Mouse (Mus musculus): ENCODE measurements around the gene Cln3. TPM values are rescaled to one million over a fixed set of nuclear protein-coding genes. Genes with fewer than 3 reads are reported as not detected.
A peak's percentile ranks its signal among the peaks of the same experiment; 100 is the strongest.

The Cln3 gene
- polyA plus RNA-seq, 1 experiment from 2014 or later, result 14.6 TPM

- 80% methylated on average over 1 of the region's 1 CpGs for WGBS (ENCODE audit: insufficient replicate concordance)
- Histone ChIP-seq H3K9me3 (ENCODE audit: low read length) (no peaks in the 10 kb centered on the region), H3K4me3 (ENCODE audit: low read depth, low read length) (no peak overlapping the region), H3K9ac (replicated peaks) (no peak overlapping the region), H3K4me2 (ENCODE audit: low read depth, low read length) (no peak overlapping the region), H3K36me3 (replicated peaks; ENCODE audit: insufficient read depth, low read length) (no peaks in the 10 kb centered on the region), H3K4me1 (ENCODE audit: insufficient read depth) (peaks cover 6% of the 10 kb centered on the region), H3K27ac (ENCODE audit: low read depth) (no peak overlapping the region), H3K27me3 (ENCODE audit: insufficient read depth, low read length) (peaks cover 10% of the 10 kb centered on the region)
- DNase-seq (no peak), ATAC-seq (no peak)
- TF ChIP-seq EP300 (IDR thresholded peaks at IDR 0.05; ENCODE audit: low read depth) (no peak), CTCF (IDR thresholded peaks at IDR 0.05; ENCODE audit: low read depth) (no peak)
Measured at GRCm38 (mm10) chr7:126533434-126533833, 52.2 kb downstream of the Cln3 start.

- Histone ChIP-seq H3K4me2 (ENCODE audit: low read depth, low read length) (no peak overlapping the region), H3K27ac (ENCODE audit: low read depth) (no peak overlapping the region), H3K9ac (replicated peaks) (no peak overlapping the region), H3K36me3 (replicated peaks; ENCODE audit: insufficient read depth, low read length) (no peaks in the 10 kb centered on the region), H3K27me3 (ENCODE audit: insufficient read depth, low read length) (no peaks in the 10 kb centered on the region), H3K4me1 (ENCODE audit: insufficient read depth) (no peaks in the 10 kb centered on the region), H3K9me3 (ENCODE audit: low read length) (no peaks in the 10 kb centered on the region), H3K4me3 (ENCODE audit: low read depth, low read length) (no peak overlapping the region)
- DNase-seq (no peak), ATAC-seq (no peak)
- TF ChIP-seq CTCF (IDR thresholded peaks at IDR 0.05; ENCODE audit: low read depth) (peak; percentile 75), EP300 (IDR thresholded peaks at IDR 0.05; ENCODE audit: low read depth) (no peak)
- 12% methylated on average over 1 of the region's 1 CpGs for WGBS (ENCODE audit: insufficient replicate concordance)
Measured at GRCm38 (mm10) chr7:126528166-126528577, 57.4 kb downstream of the Cln3 start.

GRCm38 (mm10) chr7:126523316-126523715 lies 62.3 kb downstream of the Cln3 start:
- ATAC-seq, result no peak
- H3K4me3 ChIP-seq (ENCODE audit: low read depth, low read length), result no peak overlapping the region
- no peaks in the 10 kb centered on the region for H3K36me3 ChIP-seq (replicated peaks; ENCODE audit: insufficient read depth, low read length)
- no peak for DNase-seq
- no peak overlapping the region for H3K4me2 ChIP-seq (ENCODE audit: low read depth, low read length)
- 78% methylated on average over 3 of the region's 3 CpGs for WGBS (ENCODE audit: insufficient replicate concordance)
- H3K27ac ChIP-seq (ENCODE audit: low read depth), result no peak overlapping the region
- no peaks in the 10 kb centered on the region for H3K4me1 ChIP-seq (ENCODE audit: insufficient read depth)
- no peaks in the 10 kb centered on the region for H3K27me3 ChIP-seq (ENCODE audit: insufficient read depth, low read length)
- TF ChIP-seq CTCF (IDR thresholded peaks at IDR 0.05; ENCODE audit: low read depth) (no peak), EP300 (IDR thresholded peaks at IDR 0.05; ENCODE audit: low read depth) (no peak)
- H3K9ac ChIP-seq (replicated peaks), result no peak overlapping the region
- H3K9me3 ChIP-seq (ENCODE audit: low read length), result no peaks in the 10 kb centered on the region

Small RNAs within 50 kb of the gene (microRNA-seq; reads per million reads assigned to microRNA genes)
- gene Mir7059, result 2.8 reads per million

Other genes starting within 250 kb of the Cln3 start
- 8.7 and 9.2 TPM in 2 replicates for gene Lat, start 216.2 kb downstream of the Cln3 start, polyA plus RNA-seq (2015; fragmentation: Nextera tagmentation; extraction: Ambion mirVana)
- gene Spns1, start 208.4 kb downstream of the Cln3 start, polyA plus RNA-seq (2015; fragmentation: Nextera tagmentation; extraction: Ambion mirVana), result 17.2 and 18.6 TPM in 2 replicates
- 1.4 and 1.5 TPM in 2 replicates for gene Nfatc2ip, start 189.1 kb downstream of the Cln3 start, polyA plus RNA-seq (2015; fragmentation: Nextera tagmentation; extraction: Ambion mirVana)
- gene Cd19, start 170.9 kb downstream of the Cln3 start, polyA plus RNA-seq (2015; fragmentation: Nextera tagmentation; extraction: Ambion mirVana), result 8.7 and 9.1 TPM in 2 replicates
- gene Rabep2, start 157.1 kb downstream of the Cln3 start, polyA plus RNA-seq (2015; fragmentation: Nextera tagmentation; extraction: Ambion mirVana), result 7.1 and 7.2 TPM in 2 replicates
- 2.2 and 34.1 TPM in 2 replicates for gene Atp2a1, start 122.7 kb downstream of the Cln3 start, polyA plus RNA-seq (2015; fragmentation: Nextera tagmentation; extraction: Ambion mirVana)
- 13.5 and 13.7 TPM in 2 replicates for gene Sh2b1, start 110.4 kb downstream of the Cln3 start, polyA plus RNA-seq (2015; fragmentation: Nextera tagmentation; extraction: Ambion mirVana)
- gene Tufm, start 98.5 kb downstream of the Cln3 start, polyA plus RNA-seq (2015; fragmentation: Nextera tagmentation; extraction: Ambion mirVana), result 57.6 and 57.7 TPM in 2 replicates
- 12.0 and 13.6 TPM in 2 replicates for gene Atxn2l, start 82.4 kb downstream of the Cln3 start, polyA plus RNA-seq (2015; fragmentation: Nextera tagmentation; extraction: Ambion mirVana)
- 78.4 and 90.9 TPM in 2 replicates for gene Eif3c, start 19.4 kb downstream of the Cln3 start, polyA plus RNA-seq (2015; fragmentation: Nextera tagmentation; extraction: Ambion mirVana)
- 3.0 and 4.0 TPM in 2 replicates for gene Apobr, start 875 bp downstream of the Cln3 start, polyA plus RNA-seq (2015; fragmentation: Nextera tagmentation; extraction: Ambion mirVana)
- gene Il27, start 9.1 kb upstream of the Cln3 start, polyA plus RNA-seq (2015; fragmentation: Nextera tagmentation; extraction: Ambion mirVana), result 0.18 and 0.21 TPM in 2 replicates
- 4.0 and 4.5 TPM in 2 replicates for gene Nupr1, start 45.0 kb upstream of the Cln3 start, polyA plus RNA-seq (2015; fragmentation: Nextera tagmentation; extraction: Ambion mirVana)
- gene Sgf29, start 63.5 kb upstream of the Cln3 start, polyA plus RNA-seq (2015; fragmentation: Nextera tagmentation; extraction: Ambion mirVana), result 22.7 and 22.8 TPM in 2 replicates
- gene Sult1a1, start 90.6 kb upstream of the Cln3 start, polyA plus RNA-seq (2015; fragmentation: Nextera tagmentation; extraction: Ambion mirVana), result 221 and 241 TPM in 2 replicates
- 86.5 and 93.5 TPM in 2 replicates for gene Bola2, start 109.6 kb upstream of the Cln3 start, polyA plus RNA-seq (2015; fragmentation: Nextera tagmentation; extraction: Ambion mirVana)
- 2.6 and 3.7 TPM in 2 replicates for gene Slx1b, start 110.0 kb upstream of the Cln3 start, polyA plus RNA-seq (2015; fragmentation: Nextera tagmentation; extraction: Ambion mirVana)
- 121 and 130 TPM in 2 replicates for gene Coro1a, start 122.0 kb upstream of the Cln3 start, polyA plus RNA-seq (2015; fragmentation: Nextera tagmentation; extraction: Ambion mirVana)
- gene Mapk3, start 173.8 kb upstream of the Cln3 start, polyA plus RNA-seq (2015; fragmentation: Nextera tagmentation; extraction: Ambion mirVana), result 20.3 and 21.0 TPM in 2 replicates
- 0.77 and 1.6 TPM in 2 replicates for gene Gdpd3, start 180.5 kb upstream of the Cln3 start, polyA plus RNA-seq (2015; fragmentation: Nextera tagmentation; extraction: Ambion mirVana)
- gene Ypel3, start 191.1 kb upstream of the Cln3 start, polyA plus RNA-seq (2015; fragmentation: Nextera tagmentation; extraction: Ambion mirVana), result 65.0 and 74.7 TPM in 2 replicates
- 0.14 and 0.29 TPM in 2 replicates for gene Tbx6, start 195.7 kb upstream of the Cln3 start, polyA plus RNA-seq (2015; fragmentation: Nextera tagmentation; extraction: Ambion mirVana)
- 69.9 and 72.1 TPM in 2 replicates for gene Ppp4c, start 206.7 kb upstream of the Cln3 start, polyA plus RNA-seq (2015; fragmentation: Nextera tagmentation; extraction: Ambion mirVana)
- gene Fam57b, start 211.9 kb upstream of the Cln3 start, polyA plus RNA-seq (2015; fragmentation: Nextera tagmentation; extraction: Ambion mirVana), result 0.06 and 0.09 TPM in 2 replicates
- not detected in 2 replicates for gene 4930451I11Rik, start 245.8 kb upstream of the Cln3 start, polyA plus RNA-seq (2015; fragmentation: Nextera tagmentation; extraction: Ambion mirVana)

Data from liver, postnatal 0 days (tissue).